Mouse (Mus musculus) c-Kit-positive CD71-positive TER-119-negative erythroid progenitor cells, embryonic 14.5 days (primary cell): ENCODE measurements around the gene Utp14a.

ENCODE experiments used
- DNase-seq: peaks from one replicate; pipeline ENCODE4 v3.0.0-alpha.2; 2013; ENCODE audit warnings: low read depth

Gene Utp14a

DNA sequence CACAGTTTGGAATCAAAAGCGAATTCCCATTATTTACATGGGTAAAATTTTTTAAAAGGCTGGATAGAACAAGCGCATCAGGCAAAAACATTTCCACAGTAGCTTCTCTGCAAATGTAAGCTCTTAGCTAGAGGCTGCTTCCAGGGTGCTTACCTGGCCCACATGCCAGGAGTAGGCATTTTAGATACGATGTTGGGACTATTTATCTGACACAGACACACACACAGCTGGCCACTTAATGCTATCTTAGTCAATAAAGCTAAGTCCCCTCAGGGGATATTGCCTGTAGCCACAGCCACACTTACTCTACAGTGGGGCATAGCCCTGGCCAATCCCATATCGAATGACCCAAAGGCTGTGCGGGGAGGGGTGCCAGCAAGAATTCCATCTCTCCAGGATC lies 55.1 kb downstream of the Utp14a start:
- DNase-seq, result no peak

DNA sequence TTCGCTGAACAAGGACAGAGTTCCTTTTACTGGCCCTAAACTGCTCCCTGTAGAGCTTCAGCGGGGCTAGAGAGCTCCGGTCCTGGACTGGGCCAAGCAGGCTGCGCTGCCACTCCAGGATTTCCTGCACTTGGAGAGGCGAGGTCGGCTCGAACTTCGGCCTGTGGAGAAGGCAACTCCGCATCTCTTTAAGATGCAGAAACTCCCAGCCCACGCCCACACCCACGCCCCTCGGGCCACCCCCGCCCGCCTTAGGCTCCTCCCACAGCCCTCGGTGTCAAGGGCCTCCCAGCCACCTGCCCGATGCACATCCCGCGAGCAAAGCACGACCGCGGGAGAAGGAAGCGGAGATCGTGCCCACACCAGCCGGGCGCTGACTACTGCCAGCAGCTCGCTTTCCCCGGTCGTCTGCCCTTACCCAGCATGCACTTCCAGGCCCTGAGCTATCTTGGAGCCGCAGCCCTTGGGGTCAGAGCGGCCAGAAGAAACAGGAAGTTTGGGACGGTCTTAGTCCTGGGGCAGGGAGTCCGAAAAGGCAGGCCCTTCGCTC lies 57.9 kb downstream of the Utp14a start:
- peak; percentile 73 for DNase-seq

DNA sequence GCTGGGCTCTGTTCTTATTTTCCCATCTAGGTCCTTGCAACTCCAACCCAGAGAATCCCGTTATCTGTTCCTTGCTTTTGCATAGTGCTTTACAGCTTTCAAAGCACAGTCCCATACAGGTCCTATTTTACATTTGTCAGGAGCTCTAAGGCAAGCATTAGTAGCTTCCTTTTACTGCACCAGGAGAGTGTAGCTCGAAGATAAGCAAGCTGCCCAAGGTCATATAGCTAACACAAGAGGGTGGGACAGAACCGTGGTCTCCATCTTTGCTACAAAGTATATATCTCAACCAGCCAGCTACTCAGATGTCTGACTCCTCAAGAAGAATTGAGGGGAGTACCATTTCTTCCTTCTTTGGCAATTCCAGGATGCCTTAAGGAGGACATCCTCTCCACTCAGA lies 60.8 kb downstream of the Utp14a start:
- no peak for DNase-seq

DNA sequence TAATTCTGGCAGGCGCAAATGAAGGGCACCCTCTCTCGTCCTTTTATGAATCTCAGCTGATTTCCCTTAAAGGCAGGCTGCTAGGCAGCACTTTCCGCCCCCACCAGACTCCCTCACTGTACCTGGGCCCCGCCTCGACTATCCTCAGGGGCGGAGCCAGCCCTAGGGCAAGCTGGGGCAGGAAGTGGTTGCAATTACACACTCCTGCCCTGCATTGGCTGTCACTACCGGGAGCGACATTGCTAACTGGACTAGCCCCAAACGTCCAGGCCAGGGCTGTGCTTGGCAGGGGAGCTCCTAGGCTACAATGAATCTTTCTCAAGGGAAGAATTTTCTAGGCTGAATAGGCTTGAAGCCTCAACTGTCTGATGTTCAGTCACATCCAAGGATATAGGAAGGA lies 61.5 kb downstream of the Utp14a start:
- DNase-seq, result no peak
